Mouse (Mus musculus) liver, embryonic 16.5 days (tissue): ENCODE data around the gene Elf3. TPM values are rescaled to one million over a fixed set of nuclear protein-coding genes. Genes with fewer than 3 reads are reported as not detected.

Experiments used
- ATAC-seq: fragments of 200-750 bp; cut with Nextera tagmentation; 2 replicates; pipeline ENCODE4 v1.8.0; 2017; ENCODE audit warnings: low read depth, mild to moderate bottlenecking, moderate number of reproducible peaks, moderate library complexity
- H3K27ac ChIP-seq: fragments of 300-500 bp; sonication (generic); 2 replicates; pipeline ENCODE4 v1.5.1; 2014; ENCODE audit warnings: mild to moderate bottlenecking, low read length
- H3K27me3 ChIP-seq: fragments of 300-500 bp; sonication (generic); 2 replicates; pipeline ENCODE4 v1.6.1; 2014; ENCODE audit warnings: low read depth, low read length, mixed read lengths; ENCODE audit not compliant: control insufficient read depth, insufficient read depth
- H3K36me3 ChIP-seq: fragments of 300-500 bp; sonication (generic); 2 replicates; pipeline ENCODE4 v1.6.1; 2014; ENCODE audit warnings: mild to moderate bottlenecking; ENCODE audit not compliant: control insufficient read depth, insufficient read depth
- H3K4me1 ChIP-seq: fragments of 300-500 bp; sonication (generic); 2 replicates; pipeline ENCODE4 v1.6.1; 2014; ENCODE audit warnings: low read depth, low read length, mixed read lengths; ENCODE audit not compliant: control insufficient read depth
- H3K4me2 ChIP-seq: fragments of 300-500 bp; sonication (generic); 2 replicates; pipeline ENCODE4 v1.6.1; 2014; ENCODE audit warnings: low read depth, low read length, mixed read lengths
- H3K4me3 ChIP-seq: fragments of 300-500 bp; sonication (generic); 2 replicates; pipeline ENCODE4 v1.5.1; 2014; ENCODE audit warnings: low read depth, mild to moderate bottlenecking, low read length
- H3K9ac ChIP-seq: fragments of 300-500 bp; sonication (generic); 2 replicates; pipeline ENCODE4 v1.6.1; 2014; ENCODE audit warnings: low read depth, low read length
- H3K9me3 ChIP-seq: fragments of 300-500 bp; sonication (generic); replicated peaks from 2 replicates; pipeline ENCODE4 v1.6.1; 2016; ENCODE audit warnings: low read length; ENCODE audit not compliant: control insufficient read depth
- WGBS: fragments of 180-500 bp; shearing (Covaris S2); extraction: QIAGEN DNeasy Blood & Tissue Kit; methylation state at CpG from one replicate; pipeline ENCODE4 v1.1.7; 2014; ENCODE audit not compliant: insufficient replicate concordance; 5-methylcytosine and 5-hydroxymethylcytosine counted together
- polyA plus RNA-seq: library from polyadenylated mRNA; unstranded; fragments of >200 nt; fragmentation: Nextera tagmentation; extraction: Ambion mirVana; gene quantifications from 2 replicates; pipeline ENCODE4 v1.2.1, GENCODE M21; 2015

The Elf3 gene
- polyA plus RNA-seq, 1 experiment from 2014 or later: 2.5 TPM

DNA sequence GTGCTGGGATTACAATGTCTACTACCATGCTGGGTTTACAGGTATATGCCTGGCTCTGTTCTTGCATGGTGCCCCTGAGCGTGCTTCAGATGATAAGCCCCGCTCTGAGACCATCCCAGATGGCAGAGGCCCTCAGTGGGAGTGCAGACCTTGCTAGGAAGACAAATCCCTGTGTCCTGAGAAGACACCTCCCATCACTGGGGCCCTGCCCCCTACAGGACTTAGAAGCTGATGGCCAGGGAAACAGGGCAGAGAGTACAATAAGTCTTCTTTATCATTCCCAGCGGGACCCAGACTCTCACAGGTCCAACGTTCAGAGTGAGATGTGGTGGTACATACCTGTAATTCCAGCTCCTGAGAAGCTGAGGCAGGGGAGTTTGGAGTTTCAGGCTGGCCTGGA is 53.1 kb downstream of the Elf3 start:
- peak overlapping the region; percentile 14 for H3K4me2 ChIP-seq
- WGBS: 50% methylated on average over 4 of the region's 4 CpGs

DNA sequence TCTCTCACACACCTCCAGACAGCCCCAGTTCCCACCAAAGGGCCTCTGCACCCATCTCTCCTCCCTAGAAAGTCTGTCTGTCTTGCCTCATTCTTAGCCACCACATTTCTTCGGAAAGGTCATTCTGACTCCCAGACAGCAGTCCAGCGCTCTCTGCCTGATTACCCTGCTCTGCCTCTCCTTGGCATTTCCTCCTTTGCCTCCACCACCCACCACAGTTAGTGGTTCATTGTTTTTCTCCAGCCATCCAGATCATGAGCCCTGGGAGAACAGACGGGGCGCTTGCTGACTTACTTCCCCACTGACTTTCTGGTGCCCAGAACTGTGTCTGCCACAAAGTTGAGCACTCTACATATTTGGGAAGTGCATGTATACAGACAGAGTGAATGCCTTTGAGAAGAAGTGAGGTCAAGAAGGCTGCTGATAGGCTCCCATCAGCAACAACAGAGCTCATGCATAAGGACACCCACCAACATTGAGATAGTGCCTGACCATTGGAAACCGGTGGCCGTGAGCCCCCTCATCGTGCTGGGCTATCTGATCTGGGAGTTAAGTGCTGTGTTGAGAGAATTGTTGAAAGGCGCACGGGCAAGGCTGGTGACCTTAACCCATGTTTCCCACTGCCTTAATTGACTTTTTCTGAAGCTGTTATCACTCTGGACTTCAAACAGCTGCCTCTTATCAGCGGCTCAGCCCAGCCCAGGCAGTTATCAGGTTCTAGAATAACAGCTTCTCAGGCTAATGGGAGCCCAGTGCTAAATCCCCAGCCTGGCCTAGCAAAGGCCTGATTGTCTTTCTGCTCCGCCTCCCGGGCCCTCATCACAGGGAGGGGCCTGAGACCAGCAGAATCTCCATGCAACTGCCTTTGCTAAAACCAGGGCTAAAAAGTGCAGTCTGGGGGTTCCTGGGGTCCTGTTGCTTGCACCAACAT is 53.9 kb downstream of the Elf3 start:
- H3K36me3 ChIP-seq: no peaks in the 10 kb centered on the region
- H3K9ac ChIP-seq: no peak overlapping the region
- H3K9me3 ChIP-seq: no peaks in the 10 kb centered on the region
- no peaks in the 10 kb centered on the region for H3K27me3 ChIP-seq
- peaks cover 17% of the 10 kb centered on the region for H3K4me1 ChIP-seq
- H3K27ac ChIP-seq: no peak overlapping the region
- 22% methylated on average over 12 of the region's 12 CpGs for WGBS
- ATAC-seq: peak; percentile 92
- H3K4me3 ChIP-seq: no peak overlapping the region
- H3K4me2 ChIP-seq: peak overlapping the region; percentile 14

More for the DNA sequence above, 53.1 kb downstream of the Elf3 start:
- Histone ChIP-seq H3K9me3 (no peaks in the 10 kb centered on the region), H3K27ac (no peak overlapping the region), H3K36me3 (no peaks in the 10 kb centered on the region), H3K4me3 (no peak overlapping the region), H3K9ac (no peak overlapping the region), H3K27me3 (no peaks in the 10 kb centered on the region), H3K4me1 (peaks cover 15% of the 10 kb centered on the region)
- ATAC-seq: no peak

Other genes with a start within 250 kb of the Elf3 start
- gene Lgr6, start 153.3 kb downstream of the Elf3 start, polyA plus RNA-seq: 0.07 and 0.08 TPM in 2 replicates
- gene Ptpn7, start 125.9 kb downstream of the Elf3 start, polyA plus RNA-seq: 9.0 and 9.6 TPM in 2 replicates
- gene Arl8a, start 111.7 kb downstream of the Elf3 start, polyA plus RNA-seq: 7.8 and 9.9 TPM in 2 replicates
- gene Gpr37l1, start 90.9 kb downstream of the Elf3 start, polyA plus RNA-seq: not detected in 2 replicates
- 21.4 and 23.8 TPM in 2 replicates for gene Rnpep, start 25.5 kb upstream of the Elf3 start, polyA plus RNA-seq
- 85.6 and 101 TPM in 2 replicates for gene Timm17a, start 55.2 kb upstream of the Elf3 start, polyA plus RNA-seq
- 0.07 and 0.12 TPM in 2 replicates for gene Lmod1, start 66.2 kb upstream of the Elf3 start, polyA plus RNA-seq
- 1.0 and 1.3 TPM in 2 replicates for gene Shisa4, start 116.7 kb upstream of the Elf3 start, polyA plus RNA-seq
- 22.3 and 23.5 TPM in 2 replicates for gene Ipo9, start 171.9 kb upstream of the Elf3 start, polyA plus RNA-seq